Mouse (Mus musculus) midbrain, postnatal 0 days (tissue): ENCODE data around the gene Gm20388. TPM values are rescaled to one million over a fixed set of nuclear protein-coding genes. Genes with fewer than 3 reads are reported as not detected.

Source experiments
- ATAC-seq: fragments of 200-750 bp; cut with Nextera tagmentation; 2 replicates; pipeline ENCODE4 v1.8.0; 2017; ENCODE audit warnings: moderate number of reproducible peaks, mild to moderate bottlenecking, moderate TSS enrichment, moderate library complexity; ENCODE audit not compliant: low FRiP score
- DNase-seq: peaks from one replicate; pipeline ENCODE4 v3.0.0-alpha.2; 2015; ENCODE audit warnings: low spot score
- H3K27ac ChIP-seq: fragments of 300-500 bp; sonication (generic); 2 replicates; pipeline ENCODE4 v1.5.1; 2014; ENCODE audit warnings: low read depth, mild to moderate bottlenecking, low read length, mixed read lengths
- H3K27me3 ChIP-seq: fragments of 300-500 bp; sonication (generic); 2 replicates; pipeline ENCODE4 v1.6.1; 2014; ENCODE audit warnings: low read length, control low read depth, mixed read lengths; ENCODE audit not compliant: insufficient read depth
- H3K36me3 ChIP-seq: fragments of 300-500 bp; sonication (generic); 2 replicates; pipeline ENCODE4 v1.6.1; 2014; ENCODE audit warnings: low read length, control low read depth, mixed read lengths; ENCODE audit not compliant: insufficient read depth
- H3K4me1 ChIP-seq: fragments of 300-500 bp; sonication (generic); 2 replicates; pipeline ENCODE4 v1.6.1; 2014; ENCODE audit warnings: mild to moderate bottlenecking, control low read depth, antibody characterized with exemption, low read length, mixed read lengths; ENCODE audit not compliant: insufficient read depth
- H3K4me2 ChIP-seq: fragments of 300-500 bp; sonication (generic); 2 replicates; pipeline ENCODE4 v1.6.1; 2014; ENCODE audit warnings: low read depth, mild to moderate bottlenecking, low read length, mixed read lengths; ENCODE audit not compliant: poor library complexity, severe bottlenecking
- H3K4me3 ChIP-seq: fragments of 300-500 bp; sonication (generic); 2 replicates; pipeline ENCODE4 v1.5.1; 2014; ENCODE audit warnings: low read depth, mild to moderate bottlenecking, low read length, moderate library complexity
- H3K9ac ChIP-seq: fragments of 300-500 bp; sonication (generic); replicated peaks from 2 replicates; pipeline ENCODE4 v1.6.1; 2014; ENCODE audit warnings: mild to moderate bottlenecking, low read length, moderate library complexity, mixed read lengths; ENCODE audit not compliant: poor library complexity, severe bottlenecking
- H3K9me3 ChIP-seq: fragments of 300-500 bp; sonication (generic); 2 replicates; pipeline ENCODE4 v1.6.1; 2016; ENCODE audit warnings: low read length, control low read depth
- CTCF ChIP-seq: IDR thresholded peaks from 2 replicates; pipeline ENCODE4 v1.5.1; 2016; ENCODE audit warnings: antibody characterized with exemption, mild to moderate bottlenecking
- WGBS: fragments of 180-500 bp; shearing (Covaris S2); extraction: QIAGEN DNeasy Blood & Tissue Kit; methylation state at CpG from one replicate; pipeline ENCODE4 v1.1.7; 2014; 5-methylcytosine and 5-hydroxymethylcytosine counted together
- polyA plus RNA-seq: library from polyadenylated mRNA; unstranded; fragments of >200 nt; fragmentation: Nextera tagmentation; extraction: Ambion mirVana; gene quantifications from 2 replicates; pipeline ENCODE4 v1.2.1, GENCODE M21; 2015
- total RNA-seq: library from RNA; depleted of rRNA; stranded (reverse); fragments of >200 nt; gene quantifications from 2 replicates; pipeline ENCODE4 v1.2.3, GENCODE M21; 2014

The Gm20388 gene
- total and polyA plus RNA-seq, 2 experiments from 2014 or later = 74.2 TPM; not detected in 1

- Histone ChIP-seq H3K9me3 (0 out of 2 replicates have a peak, but pooled peaks cover 2% of the 10 kb centered on the region), H3K36me3 (no peaks in the 10 kb centered on the region), H3K4me1 (no peaks in the 10 kb centered on the region), H3K27ac (no peak overlapping the region), H3K27me3 (peaks cover 15% of the 10 kb centered on the region), H3K4me2 (no peak overlapping the region), H3K4me3 (no peak overlapping the region), H3K9ac (no peak overlapping the region)
- 5% methylated on average over 12 of the region's 12 CpGs for WGBS
- TF ChIP-seq CTCF = peak; percentile 98
- ATAC-seq (peak; percentile 69), DNase-seq (peak; percentile 85)
These were observed 1602.8 kb downstream of the Gm20388 start for GRCm38 (mm10) chr8:121513429-121513828.

- Histone ChIP-seq H3K4me1 (no peaks in the 10 kb centered on the region), H3K4me2 (no peak overlapping the region), H3K9me3 (no peaks in the 10 kb centered on the region), H3K4me3 (no peak overlapping the region), H3K36me3 (no peaks in the 10 kb centered on the region), H3K27me3 (no peaks in the 10 kb centered on the region), H3K27ac (no peak overlapping the region), H3K9ac (no peak overlapping the region)
- DNase-seq (no peak), ATAC-seq (no peak)
- TF ChIP-seq CTCF = no peak
- WGBS = 83% methylated on average over 18 of the region's 18 CpGs
These were observed 1614.6 kb downstream of the Gm20388 start for GRCm38 (mm10) chr8:121525111-121525818.

GRCm38 (mm10) chr8:121526811-121527550 is 1616.3 kb downstream of the Gm20388 start:
- Histone ChIP-seq H3K9me3 (no peaks in the 10 kb centered on the region), H3K27me3 (no peaks in the 10 kb centered on the region), H3K4me1 (no peaks in the 10 kb centered on the region), H3K27ac (no peak overlapping the region), H3K4me2 (no peak overlapping the region), H3K4me3 (no peak overlapping the region), H3K9ac (no peak overlapping the region), H3K36me3 (no peaks in the 10 kb centered on the region)
- ATAC-seq = no peak
- TF ChIP-seq CTCF = no peak
- no peak for DNase-seq
- WGBS = 76% methylated on average over 6 of the region's 6 CpGs

- no peak for TF ChIP-seq CTCF
- H3K27ac ChIP-seq = no peak overlapping the region
- H3K4me2 ChIP-seq = no peak overlapping the region
- WGBS = 87% methylated on average over 9 of the region's 9 CpGs
- H3K27me3 ChIP-seq = no peaks in the 10 kb centered on the region
- no peak overlapping the region for H3K4me3 ChIP-seq
- no peak overlapping the region for H3K9ac ChIP-seq
- no peak for ATAC-seq
- H3K9me3 ChIP-seq = no peaks in the 10 kb centered on the region
- H3K36me3 ChIP-seq = no peaks in the 10 kb centered on the region
- DNase-seq = no peak
- no peaks in the 10 kb centered on the region for H3K4me1 ChIP-seq
These were observed 1617.1 kb downstream of the Gm20388 start for GRCm38 (mm10) chr8:121527751-121528150.

- Histone ChIP-seq H3K27me3 (no peaks in the 10 kb centered on the region), H3K27ac (no peak overlapping the region), H3K4me3 (no peak overlapping the region), H3K4me1 (no peaks in the 10 kb centered on the region), H3K9ac (no peak overlapping the region), H3K4me2 (no peak overlapping the region), H3K9me3 (no peaks in the 10 kb centered on the region), H3K36me3 (no peaks in the 10 kb centered on the region)
- TF ChIP-seq CTCF = no peak
- WGBS = 90% methylated on average over 15 of the region's 15 CpGs
- ATAC-seq (no peak), DNase-seq (no peak)
These were observed 1618.1 kb downstream of the Gm20388 start for GRCm38 (mm10) chr8:121528790-121529189.

GRCm38 (mm10) chr8:121530639-121531038 is 1620.0 kb downstream of the Gm20388 start:
- no peaks in the 10 kb centered on the region for H3K4me1 ChIP-seq
- DNase-seq (no peak), ATAC-seq (no peak)
- no peak overlapping the region for H3K27ac ChIP-seq
- H3K36me3 ChIP-seq = no peaks in the 10 kb centered on the region
- H3K4me2 ChIP-seq = no peak overlapping the region
- no peak for TF ChIP-seq CTCF
- WGBS = 83% methylated on average over 10 of the region's 10 CpGs
- no peak overlapping the region for H3K4me3 ChIP-seq
- H3K9ac ChIP-seq = no peak overlapping the region
- no peaks in the 10 kb centered on the region for H3K9me3 ChIP-seq
- H3K27me3 ChIP-seq = no peaks in the 10 kb centered on the region
